Mouse (Mus musculus): Measurements from ENCODE around the gene Tnik.
A peak's percentile ranks its signal among the peaks of the same experiment; 100 is the strongest.

Tnik gene

DNA sequence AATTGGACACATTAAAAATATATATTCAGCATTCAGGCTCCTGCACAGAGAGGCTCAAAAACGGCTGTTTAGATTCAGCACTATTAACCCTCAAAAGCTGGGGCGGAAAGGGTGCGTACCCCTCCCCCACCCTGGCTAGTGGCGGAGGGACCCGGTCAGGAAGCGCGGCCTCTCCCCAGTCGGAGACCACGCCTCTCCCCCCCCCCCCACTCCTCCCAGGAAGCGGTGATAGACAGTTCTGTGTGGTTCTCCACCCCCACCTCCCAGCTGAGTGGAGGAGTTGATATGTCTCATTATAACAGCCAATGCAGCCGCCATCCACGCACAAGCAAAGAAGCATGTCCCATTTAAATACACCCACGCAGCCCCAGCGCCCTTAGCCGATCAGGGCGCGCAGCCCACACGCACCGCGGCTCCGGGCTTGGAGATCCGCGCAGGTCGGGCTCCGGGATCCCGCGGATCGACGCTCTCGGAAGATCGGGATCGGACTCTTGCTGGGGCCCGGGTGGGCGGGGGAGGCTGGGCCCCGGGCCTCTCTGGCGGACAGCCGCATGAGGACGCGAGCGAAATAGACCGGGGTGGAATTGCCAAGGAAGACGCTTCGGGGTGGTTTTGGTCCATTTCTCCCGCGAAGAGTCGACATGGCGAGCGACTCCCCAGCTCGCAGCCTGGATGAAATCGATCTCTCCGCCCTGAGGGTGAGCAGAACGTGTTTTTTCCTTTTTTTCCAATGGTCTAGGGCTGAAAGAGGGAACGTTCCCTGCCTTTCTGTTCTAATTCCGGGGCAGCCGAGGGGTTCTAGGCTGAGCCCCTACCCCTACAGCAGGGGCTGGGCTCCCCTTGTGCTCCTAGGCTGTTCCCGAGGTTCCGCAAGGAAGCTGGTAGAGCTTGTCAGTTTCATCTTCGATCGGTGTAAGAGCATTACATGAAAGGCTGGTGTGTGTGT, at the start of gene Tnik:
Tnik (plus strand) TSS at position 213 of the 946 bp plus-strand sequence.
- peak; percentile 86 for DNase-seq

DNA sequence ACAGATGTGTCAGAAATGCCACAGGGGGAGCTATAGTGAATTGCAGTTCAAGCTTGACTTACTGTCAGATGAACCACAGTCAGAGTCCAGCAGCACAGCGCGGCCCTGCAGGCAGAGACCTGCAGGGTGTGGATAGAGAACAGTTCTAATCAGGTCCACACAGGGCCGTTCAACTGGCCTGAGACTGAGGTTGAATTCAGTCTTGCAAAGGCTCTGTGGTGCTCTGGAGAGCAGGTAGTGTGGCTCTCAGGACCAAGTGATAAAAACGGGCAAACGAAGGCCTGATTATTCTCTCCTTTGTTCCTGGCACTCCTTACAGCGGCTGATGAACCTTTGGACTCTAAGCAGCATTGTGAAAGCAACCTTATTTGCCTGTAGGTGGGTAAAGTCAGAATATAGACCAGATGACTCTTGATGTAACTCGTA, 48.1 kb upstream of the Tnik start:
- no peak for DNase-seq

GRCm38 (mm10) chr3:28217001-28217400, 46.0 kb upstream of the Tnik start:
- DNase-seq: no peak

DNA sequence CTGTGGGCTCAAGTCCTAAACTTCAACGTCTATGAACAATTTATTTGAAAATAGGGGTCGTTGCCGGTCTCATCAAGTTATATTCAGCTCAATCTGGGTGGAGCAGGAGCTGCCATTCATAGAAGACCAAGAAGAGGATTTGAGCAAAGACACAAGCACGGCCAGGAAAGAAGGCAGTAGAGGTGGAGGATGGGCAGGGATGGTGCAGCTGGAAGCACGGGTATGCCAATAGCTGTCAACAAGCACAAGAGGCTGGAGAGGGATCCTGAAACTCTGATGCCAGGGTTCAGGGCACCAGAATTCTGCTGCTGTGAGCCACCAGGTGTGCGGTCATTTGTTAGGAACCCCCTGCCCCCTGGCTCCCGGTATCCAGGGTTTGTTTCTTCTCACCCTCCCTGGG, 43.5 kb upstream of the Tnik start:
- DNase-seq: no peak

- DNase-seq: no peak
Observed at GRCm38 (mm10) chr3:28219964-28220363, 43.0 kb upstream of the Tnik start.

- DNase-seq: no peak
Observed at GRCm38 (mm10) chr3:28224437-28225356, 38.3 kb upstream of the Tnik start.

DNA sequence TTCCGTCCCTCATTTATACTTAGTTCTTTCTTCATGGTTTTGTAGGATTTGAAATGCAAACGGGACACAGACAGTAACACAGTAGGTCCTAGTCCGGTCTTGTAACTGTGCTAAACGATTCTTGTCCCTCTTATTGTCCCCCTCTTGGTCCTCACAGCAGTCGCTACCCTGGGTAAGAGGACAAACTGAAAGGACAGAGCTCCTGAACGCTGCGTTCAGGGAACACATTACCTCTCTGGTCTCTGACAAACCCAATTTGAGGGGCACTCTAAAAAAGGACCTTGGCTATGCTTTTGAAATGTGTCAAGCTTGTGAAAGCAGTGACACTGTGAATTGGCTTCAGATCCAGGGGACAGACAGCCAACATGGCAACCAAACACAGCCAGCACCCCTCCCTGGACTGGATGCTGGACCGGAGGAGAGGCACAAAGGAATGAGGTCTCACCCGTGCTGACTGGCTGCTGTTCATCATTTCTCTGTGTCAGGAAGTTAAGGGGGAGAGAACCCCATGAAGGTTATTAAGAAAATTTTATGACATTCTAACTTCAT, 37.6 kb upstream of the Tnik start:
- no peak for DNase-seq

DNA sequence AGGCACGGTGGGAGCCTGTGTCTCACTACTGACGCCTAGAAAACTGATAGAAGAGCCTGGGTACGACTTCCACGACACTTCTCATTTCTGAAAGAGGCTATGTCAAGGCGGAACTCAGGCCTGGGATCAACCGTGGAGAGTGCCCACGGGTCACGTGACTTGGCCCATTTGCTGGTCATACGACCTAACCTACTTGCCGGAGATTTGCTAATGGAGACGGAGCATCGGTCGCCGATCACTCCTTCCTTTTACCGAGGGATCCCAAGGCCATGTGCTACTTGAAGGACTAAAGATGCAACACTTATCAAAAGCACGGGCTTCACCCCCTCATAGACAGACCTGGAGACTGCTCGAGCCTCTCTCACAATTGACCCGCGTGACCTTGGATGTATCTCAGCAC, 36.8 kb upstream of the Tnik start:
- no peak for DNase-seq

DNA sequence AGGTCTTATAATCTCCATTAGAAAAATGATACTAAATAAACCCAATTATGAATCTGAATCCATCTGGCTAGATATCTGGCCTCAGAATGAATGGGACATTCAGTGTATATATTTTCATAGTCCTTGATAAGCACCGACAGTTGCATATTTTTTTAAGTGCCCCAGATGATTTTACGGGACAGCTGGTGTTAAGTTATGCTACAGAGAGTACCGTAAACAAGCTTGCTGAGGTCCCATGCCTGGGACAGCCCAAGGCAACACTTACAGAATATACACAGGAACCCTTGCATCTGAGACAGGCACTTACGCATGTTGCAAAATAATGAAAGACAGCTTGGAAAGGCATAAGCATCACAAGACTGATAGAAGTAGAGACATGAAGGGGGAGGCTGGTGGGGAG, 34.1 kb upstream of the Tnik start:
- no peak for DNase-seq

GRCm38 (mm10) chr3:28229503-28229902, 33.5 kb upstream of the Tnik start:
- DNase-seq: no peak

DNA sequence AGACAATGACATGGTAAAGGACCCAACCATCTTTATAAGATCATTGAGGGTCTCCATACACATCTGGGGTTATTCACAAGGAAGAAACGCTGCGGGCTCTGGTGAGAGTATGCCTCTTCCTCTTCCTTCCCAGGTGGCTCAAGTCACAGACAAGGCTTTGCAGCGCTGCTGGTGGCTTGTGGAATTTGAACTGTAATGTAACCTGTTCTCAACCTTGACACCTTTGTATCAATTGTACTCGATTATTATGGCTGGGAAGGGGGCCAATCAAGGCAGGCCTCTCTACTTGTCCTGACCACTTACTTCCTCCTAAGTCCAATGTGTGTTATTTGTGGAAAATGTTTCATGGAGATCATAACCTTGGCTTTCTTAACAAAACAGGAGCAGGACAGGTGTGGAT, 30.1 kb upstream of the Tnik start:
- no peak for DNase-seq

DNA sequence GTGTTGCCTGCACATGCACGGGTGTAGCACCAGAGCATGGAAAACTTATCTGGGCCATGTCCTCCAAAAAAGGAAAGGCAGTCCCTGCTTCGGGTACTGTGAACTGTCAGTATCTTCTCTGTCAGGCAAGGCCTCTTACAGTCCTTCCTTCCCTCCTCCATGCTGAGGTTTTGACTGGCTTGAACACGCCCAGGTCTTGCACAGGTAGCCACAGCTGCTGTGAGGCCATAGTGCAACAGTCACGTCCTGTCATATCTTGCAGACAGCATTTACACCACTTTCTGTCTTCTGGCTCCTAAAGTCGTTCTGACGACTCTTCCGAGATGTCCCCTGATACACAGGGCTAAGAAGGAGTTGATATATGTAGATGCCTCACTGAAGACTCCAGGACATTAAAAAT, 28.8 kb upstream of the Tnik start:
- DNase-seq: no peak

DNA sequence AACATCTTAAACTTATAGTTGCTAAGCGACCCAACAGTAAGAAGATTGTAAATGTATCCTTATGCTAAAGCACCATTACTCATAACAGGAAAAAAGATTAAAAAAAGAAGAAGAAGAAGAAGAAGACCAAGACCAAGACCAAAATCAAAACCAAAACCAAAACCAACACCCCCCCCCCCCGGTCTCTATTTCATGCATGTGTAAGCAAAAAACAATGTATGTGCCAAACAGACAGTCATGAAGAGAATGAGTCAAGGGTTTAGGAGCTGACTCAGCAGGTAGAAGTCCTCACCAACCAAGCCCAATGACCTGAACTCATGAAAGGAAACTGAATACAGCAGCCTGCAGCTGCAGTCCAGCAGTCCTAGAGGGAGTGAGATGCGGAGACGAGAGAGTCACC, 26.3 kb upstream of the Tnik start:
- no peak for DNase-seq

GRCm38 (mm10) chr3:28238136-28238535, 24.9 kb upstream of the Tnik start:
- no peak for DNase-seq

GRCm38 (mm10) chr3:28242561-28242960, 20.5 kb upstream of the Tnik start:
- DNase-seq: no peak

GRCm38 (mm10) chr3:28244244-28244890, 18.6 kb upstream of the Tnik start:
- no peak for DNase-seq

- DNase-seq: no peak
Observed at GRCm38 (mm10) chr3:28248255-28248957, 14.6 kb upstream of the Tnik start.

DNA sequence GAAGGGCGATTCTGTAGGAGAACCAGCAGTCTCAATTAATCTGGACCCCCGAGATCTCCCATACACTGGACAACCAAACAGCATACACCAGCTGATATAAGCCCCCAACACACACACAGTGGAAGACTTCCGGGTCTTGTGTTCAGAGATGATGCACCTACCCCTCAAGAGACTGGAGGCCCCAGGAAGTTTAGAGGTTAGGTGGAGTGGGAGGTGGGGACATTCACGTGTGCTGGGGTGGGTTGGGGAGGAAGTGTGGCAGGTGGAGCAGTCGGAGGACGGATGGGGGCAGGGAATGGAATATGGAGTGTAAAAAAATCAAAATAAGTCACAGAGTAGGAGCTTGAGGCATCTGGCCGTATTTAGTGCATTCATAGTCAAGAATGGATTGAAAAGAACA, 7.3 kb upstream of the Tnik start:
- no peak for DNase-seq

- peak; percentile 67 for DNase-seq
Observed at GRCm38 (mm10) chr3:28262371-28263001, 528 bp upstream of the Tnik start.

- DNase-seq: peak; percentile 28
Observed at GRCm38 (mm10) chr3:28263948-28264840, 1.2 kb downstream of the Tnik start.

DNA sequence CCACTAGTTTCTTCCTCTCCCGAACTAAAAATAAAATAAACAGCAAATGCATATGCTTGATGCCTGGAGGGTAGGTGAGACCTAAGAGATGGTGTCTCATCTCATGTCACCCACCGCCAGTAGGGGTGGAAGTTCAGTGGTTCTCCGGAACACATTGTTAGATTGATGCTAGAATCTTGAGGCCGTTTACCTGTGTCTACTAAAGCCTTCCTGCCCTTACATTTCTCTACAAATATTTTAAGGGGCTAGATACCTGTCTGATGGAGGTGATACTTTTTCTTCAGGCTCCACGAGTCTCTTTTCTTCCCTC, 1.8 kb downstream of the Tnik start:
- no peak for DNase-seq

Measured in lung, postnatal 36 days (tissue).